Mouse (Mus musculus) fibroblast of lung, adult 2 months (primary cell): ENCODE results near the gene Astl.

Experiments used
- DNase-seq: peaks from one replicate; pipeline ENCODE4 v3.0.0-alpha.2; 2011; ENCODE audit warnings: low read depth

The Astl gene

DNA sequence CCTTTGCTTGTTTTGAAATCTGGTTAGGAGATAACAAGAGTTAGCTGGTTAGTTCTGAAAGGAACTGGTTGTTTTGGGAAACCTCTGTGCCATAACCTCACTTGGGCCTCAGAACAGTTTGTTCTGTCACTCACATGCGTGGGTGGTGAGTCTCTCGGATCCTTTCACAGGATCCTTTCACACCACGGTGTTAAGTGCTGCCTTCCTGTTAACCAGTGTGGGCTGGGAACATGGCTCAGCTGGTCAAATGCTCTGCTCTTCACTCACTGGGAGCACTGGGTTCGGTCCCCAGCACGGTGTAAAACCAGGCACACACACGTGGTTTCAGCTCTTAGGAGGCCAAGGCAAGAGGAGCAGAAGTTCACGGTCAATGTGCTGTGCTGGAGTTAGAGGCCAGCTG is 14.0 kb upstream of the Astl start:
- no peak for DNase-seq

DNA sequence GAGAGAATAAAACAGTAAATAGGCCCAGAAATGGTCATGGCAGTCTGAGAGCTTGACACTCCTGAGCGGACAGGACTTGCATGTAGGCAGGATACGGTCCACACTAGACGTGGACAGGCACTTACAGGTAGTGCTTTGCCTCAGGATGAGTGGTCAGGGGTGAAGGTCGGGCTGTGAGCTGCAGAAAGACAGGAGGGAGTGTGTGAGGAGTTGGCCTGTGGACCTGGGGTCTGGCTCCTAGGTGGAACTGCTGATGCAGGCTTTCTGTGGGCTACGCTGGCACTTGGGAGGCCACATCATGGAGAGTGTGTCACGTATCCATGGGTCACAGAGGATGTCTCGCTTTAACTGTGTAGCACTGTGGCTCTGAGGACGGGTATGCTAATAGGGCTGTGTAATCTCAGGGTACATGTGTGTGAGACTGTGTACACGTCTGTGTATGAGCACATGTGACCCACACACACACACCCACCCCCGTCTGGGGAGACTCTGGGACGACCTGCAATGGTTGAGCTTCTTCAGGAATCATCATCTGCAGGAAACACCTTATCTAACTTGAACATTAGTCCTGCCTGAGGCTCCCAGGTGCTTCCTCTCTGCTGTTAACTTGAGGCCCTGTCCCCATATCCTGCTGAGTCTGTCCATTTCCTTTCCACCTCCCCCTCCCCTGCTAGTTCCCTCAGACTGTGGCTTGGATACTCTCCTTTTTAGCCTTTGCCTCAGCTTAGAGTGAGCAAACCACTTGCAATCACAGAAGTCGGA is 10.2 kb upstream of the Astl start:
- DNase-seq = no peak

DNA sequence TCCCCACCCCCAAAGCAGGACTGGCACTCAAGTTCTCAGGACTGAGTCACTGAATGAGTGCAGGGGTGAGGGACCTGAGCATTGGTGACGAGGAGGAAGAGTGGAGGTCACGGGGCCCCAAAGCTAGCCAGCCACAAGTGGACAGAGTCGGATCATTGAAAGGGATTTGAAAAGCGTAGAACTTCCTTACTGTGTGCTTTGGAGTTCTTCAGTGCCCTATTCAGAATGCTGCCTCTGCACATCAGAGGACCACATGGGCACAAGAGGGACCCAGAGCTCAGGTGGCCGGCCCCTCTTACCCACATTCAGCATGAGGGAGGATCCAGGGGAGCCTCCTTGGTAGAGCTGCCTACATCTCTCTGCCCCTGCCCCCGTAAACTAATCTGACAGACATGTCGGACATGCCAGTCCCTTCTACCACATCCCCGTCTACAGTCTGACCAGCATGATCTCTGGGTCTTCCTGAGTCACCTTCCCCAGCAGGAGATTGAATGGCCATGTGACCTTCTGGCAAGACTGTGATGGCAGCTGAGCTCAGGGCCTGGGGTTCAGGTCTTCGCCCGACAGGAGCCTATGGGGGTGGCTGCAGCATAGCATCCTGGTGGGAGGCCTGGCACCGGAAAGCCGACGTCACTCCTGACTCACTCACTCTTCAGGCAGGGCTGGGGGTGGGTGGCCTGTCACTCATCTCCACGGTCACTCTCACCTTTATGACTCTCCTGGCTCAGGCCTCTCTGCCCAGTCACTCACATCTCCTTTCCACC is 5.5 kb upstream of the Astl start:
- no peak for DNase-seq

DNA sequence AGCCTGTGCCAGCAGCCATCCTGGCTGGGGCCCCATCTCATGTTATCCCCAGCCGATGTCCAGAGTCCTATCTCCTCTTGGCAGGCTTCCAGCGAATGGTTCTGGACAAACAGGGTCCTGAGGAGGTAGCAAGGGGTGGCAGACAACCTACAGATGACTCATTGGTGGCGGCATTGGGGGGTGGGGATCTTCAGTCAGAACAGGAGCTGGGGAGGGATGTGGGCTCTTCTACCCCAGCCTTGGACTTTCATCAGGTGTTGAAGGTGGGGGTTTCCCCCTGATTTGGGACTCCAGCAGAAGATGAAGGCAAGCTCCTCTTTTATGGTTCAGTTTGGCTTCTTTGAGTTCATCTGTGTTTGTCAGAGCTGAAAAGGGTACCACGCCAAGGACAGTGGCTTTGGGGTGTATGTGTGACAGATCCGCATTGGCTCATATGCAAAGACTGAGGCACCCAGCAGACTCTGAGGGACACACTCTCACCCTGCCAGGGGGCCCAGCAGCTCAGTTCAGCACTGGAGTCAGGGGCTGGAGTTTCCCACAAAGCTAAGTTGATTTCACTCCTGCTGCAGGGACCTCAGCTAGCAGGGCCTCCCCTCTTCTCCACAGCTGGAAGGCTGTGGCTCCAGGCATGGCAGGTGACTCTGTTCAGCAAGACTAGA is 4.4 kb upstream of the Astl start:
- no peak for DNase-seq

DNA sequence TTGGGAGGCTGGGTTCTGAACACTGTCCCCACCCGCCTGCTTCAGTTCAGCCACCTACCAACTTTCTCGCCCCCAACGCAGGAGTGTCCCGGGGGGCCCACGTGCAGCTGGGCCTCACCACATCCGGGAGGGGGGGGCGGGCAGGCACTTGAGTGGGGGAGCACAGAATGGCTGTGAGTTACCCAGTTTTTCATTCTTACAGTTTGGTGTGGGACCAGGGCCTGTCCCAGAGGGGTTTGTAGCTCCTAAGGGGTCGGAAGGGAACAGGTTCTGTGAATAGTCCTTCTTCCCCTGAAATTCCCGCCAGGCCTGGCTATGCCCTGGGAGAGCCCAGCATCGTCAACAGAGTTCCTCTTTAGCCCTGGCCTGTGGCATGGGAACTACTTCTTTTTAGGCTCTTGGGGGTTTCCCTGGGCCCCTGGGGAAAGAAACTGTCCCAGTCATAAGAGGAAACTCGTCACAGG is 3.3 kb upstream of the Astl start:
- DNase-seq = no peak

DNA sequence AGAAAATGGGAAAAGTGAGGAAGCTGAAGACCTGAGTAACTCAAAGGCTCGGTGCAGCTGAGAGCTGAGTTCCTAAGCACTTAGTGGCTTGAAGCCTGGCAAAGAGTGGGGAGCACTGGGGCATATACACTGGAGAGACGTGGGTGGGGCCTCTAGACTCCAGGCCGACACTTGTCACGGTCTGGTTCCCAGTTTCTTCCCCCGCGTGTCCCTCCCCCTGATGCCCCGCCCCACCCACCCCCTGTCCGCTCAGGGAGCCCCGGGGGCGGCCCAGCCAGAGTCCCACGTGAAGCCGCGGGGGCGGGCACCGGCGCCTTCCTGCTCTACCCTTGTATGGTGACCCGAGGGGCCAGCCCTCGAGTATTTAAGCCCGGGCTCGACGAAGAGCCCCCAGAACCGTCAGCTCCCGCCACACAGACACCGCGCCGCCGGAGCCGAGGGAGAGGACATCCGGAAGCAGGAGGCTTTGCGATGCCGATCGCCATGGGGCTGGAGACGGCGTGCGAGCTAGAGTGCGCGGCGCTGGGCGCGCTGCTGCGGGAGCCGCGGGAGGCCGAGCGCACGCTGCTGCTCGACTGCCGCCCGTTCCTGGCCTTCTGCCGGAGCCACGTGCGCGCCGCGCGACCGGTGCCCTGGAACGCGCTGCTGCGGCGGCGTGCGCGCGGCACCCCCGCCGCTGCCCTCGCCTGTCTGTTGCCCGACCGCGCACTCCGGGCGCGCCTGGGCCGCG is 2.5 kb upstream of the Astl start, which contains the start of gene Dusp2:
Gene Dusp2 (plus strand): TSS at position 393 of the 730 bp plus-strand sequence.
- no peak for DNase-seq

DNA sequence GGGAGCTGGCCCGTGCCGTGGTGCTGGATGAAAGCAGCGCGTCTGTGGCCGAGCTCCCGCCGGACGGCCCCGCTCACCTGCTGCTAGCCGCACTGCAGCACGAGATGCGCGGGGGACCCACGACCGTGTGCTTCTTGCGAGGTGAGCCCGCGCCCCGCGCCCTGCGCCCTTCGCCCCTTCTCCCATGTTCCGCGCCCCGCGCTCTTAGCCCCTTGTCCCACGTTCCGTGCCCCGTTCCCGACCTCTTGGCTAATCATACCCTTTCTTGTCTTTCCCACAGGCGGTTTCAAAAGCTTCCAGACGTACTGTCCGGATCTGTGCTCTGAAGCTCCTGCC is 2.0 kb upstream of the Astl start:
- no peak for DNase-seq

DNA sequence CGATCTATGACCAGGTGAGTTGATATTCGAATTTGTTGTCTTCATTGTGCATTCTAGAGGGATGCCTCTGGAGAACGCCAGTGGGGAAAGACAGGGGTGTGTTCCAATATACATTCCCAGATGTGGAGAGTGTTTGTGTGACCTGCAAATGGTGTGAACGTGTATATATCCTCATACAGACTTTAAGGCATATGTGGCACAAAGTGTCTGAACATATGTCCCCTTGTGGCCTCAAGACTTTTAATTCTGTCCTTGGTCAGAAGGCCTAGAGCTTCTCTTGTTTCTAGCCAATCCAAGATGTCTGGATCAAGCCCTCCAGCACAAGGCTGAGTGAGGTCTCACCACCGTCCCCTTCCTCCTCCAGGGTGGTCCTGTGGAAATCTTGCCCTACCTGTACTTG is 1.6 kb upstream of the Astl start:
- no peak for DNase-seq

DNA sequence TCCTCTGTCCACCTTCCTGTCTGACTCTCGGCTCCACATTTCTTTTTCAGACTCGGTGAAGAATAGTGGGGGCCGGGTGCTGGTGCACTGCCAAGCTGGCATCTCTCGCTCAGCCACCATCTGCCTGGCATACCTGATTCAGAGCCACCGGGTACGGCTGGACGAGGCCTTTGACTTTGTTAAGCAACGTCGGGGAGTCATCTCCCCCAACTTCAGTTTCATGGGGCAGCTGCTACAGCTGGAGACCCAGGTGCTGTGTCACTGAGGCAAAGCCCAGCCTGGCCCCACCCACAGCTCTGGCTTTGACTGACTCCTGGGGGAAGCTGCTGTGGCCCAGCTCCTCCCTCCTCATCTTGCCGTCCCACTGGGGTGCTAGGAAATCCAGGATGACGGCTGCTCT is 908 bp upstream of the Astl start:
- no peak for DNase-seq

DNA sequence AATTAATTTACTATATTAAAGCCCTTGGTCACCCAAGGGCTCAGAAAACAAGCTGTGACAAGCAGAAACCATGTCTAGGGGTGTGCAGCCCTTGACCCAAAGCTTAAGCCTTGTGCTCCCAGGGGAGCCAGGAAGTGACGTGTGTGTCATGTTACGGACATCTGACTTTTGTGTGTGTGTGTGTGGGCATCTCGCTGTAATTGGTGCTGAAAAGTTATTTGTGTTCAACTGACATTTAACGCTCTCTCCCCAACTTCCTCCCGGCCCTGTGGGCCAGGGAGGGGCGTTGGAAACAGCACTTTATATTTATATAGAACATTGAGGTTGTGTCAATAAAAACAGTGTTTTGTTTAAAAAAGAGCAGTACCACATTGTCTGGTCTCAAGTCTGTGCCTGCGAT is 427 bp upstream of the Astl start:
- no peak for DNase-seq

DNA sequence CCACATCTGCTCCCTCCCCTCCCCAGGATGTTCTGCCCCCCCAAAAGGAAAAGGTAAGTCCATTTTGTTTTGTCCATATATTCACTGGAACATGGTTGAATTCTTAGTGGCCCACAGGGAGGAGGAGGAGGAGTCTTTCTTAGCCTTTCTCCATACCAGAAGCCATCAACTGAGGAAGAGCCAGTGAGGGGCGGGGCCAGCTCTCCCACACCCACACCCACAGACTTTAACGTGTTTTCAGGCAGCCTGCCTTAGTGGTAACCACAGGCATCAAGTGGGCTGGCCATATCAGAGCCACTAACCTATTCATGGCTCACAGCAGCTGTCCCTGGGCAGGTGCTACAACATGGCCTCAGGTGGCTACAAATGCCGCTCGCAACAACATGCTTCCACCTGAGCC is 394 bp downstream of the Astl start:
- no peak for DNase-seq

DNA sequence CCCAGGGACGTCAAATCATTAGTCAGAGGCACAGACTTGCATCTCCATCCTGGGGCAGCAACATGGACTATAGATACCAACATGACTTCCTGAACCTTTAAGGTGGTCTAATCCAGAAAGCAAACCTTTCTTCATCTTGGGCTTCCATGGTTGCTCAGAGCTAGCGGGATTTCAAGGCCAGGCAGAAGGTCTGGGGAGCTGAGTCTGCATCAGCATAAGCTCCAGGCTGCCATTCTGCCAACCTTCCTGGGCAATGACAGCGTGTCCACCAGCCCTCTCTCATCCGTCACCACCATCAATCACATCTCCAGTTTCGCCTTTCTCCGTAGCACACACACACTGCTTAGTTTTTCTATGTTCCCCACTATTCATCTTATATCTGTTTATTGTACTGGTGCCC is 823 bp downstream of the Astl start:
- no peak for DNase-seq

DNA sequence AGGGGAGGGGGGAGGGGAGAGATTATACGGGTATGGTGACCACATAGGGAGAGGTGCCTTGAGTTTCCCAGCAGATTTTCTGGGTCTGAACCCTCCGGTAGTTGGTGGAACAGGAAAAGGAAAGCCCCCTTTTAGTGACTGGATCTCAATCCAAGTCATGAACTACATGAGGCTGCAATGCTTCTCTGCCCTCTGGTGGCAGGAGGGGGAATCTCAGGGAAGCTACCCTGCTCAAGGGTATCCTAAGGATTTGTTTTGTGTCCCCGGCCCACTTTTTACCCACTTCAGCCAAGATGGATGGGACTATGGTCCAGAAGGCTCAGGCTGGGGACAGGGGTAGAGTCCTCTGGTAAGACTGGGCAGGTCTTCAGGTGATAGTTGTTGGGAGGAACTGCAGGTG is 2.7 kb downstream of the Astl start:
- DNase-seq = no peak

DNA sequence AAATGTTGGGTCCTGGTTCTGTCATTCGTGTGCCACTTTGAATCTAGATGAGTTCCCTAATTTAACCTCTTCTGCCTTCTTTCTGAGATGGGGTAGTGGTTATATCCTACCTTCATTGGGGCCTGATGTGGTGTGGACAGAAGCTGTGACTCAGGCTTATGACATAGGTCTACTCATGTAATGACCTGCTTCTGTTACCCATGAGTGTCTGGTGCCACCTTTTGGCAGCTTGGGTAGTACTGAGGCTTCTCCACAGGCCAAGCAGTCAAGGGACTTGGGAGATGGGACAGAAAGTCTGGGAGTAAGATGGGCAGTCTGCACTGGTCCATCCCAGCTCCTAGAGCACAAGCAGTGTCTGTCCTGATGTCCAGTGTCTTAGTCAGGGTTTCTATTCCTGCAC is 7.9 kb downstream of the Astl start:
- DNase-seq = no peak

DNA sequence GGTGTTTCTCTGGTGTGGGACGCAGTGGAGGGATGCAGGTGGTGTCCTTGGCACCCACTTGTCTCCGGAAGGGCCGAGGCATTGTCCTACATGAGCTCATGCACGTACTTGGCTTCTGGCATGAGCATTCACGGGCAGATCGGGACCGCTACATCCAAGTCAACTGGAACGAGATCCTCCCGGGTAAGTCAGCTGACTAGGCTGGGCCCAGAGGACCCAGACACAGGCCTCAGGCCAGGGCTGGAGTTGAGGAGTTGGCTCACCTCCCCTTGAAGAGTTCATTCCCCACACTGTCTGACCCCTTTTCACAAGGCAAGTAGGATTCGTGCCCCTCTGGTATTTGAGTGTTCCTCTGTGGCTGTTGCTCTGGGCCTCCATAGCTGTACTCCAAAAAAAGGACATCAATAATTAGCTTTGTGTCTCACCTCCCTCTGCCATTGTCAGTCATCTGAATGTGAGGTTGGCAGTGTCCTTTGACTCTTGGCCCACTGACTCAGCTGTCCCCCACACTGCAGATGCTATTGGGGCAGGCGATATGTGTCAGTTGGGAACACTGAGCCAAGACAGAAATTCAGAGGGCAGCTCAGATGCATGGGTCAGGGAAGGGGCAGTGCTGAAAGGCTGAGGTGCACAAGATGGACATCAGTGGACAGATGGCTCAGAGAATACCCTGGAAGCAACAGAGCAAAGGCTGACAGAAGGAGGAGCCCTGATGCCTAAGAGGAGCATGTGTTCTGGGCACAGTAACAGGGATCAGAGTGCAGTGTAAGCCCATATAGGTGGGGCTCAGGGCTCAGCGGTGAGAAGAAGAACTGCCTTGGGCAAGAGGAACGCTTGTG is 8.9 kb downstream of the Astl start:
- DNase-seq = no peak

DNA sequence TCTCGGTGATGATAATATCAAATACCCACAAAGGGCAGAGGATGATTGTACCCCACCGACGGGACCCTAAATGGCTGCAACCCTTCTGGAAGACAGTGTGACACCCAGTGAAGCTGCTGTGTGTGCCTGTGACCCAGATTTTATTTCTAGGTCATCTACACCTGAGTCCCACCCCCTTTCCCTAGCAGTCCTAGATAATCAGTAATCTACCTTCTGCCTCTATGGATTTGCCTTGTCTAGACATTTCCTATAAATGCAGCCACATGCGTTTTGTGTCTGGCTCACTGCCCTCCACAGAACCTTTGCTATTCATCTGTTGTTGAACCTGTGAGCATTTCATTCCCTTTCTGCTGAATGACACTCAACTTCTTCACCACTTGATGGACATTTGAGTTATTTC is 15.4 kb downstream of the Astl start:
- no peak for DNase-seq

DNA sequence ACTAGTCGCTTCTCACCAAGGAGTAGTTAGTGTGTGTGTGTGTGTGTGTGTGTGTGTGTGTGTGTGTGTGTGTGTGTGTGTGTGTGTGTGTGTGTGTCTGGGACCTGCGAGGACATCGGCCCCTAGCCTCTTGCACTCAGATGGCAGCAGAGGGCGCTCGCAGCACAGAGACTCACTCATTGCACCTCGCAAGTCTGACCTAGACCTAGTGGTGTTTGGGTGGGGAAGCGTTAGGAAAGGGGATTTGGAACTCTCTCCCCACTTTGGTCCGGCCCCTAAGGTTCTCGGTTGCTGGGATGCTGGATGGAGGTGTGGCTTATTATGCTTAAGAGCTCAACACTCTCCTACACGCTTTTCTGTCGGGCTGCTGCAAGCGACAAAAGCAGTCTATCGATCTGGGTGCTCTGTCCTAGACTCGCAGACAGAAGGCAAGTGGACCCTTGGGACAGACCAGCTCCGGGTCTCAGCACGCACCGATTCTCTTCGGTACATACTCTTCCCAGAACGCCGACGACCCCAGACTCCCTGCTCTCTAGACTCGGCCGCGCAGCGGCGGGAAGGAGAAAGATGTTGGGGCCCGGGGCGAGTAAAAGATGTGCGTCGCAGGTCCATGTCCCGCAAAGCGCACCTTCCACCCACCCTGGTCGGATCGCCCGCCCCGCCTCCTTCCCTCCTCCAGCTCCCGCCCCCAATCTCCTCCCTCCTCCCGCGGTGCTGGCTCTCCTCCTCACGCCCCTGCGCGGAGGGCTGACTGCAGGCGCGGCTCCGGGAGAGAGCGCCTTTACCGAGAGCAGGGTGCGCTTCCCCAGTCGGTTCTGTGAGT is 24.2 kb downstream of the Astl start, which contains the start of gene Adra2b:
Gene Adra2b (plus strand): TSS at position 750 of the 823 bp plus-strand sequence.
- DNase-seq = peak; percentile 46

DNA sequence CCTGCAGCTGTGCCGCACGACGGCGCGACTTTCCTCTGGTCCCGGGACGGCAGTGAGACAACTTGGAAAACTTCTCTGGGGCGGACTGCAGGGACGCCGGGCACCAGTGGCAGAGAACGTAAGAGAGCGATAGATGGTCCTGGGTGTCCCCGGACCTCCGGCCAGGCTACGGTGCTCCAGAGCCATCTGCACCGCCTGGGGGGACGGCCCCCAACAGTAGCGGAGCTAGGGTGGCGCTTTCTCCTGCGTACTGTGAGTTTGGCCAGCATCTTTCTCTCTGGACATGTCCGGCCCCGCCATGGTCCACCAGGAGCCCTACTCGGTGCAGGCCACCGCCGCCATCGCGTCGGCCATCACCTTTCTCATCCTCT is 24.8 kb downstream of the Astl start:
- no peak for DNase-seq

DNA sequence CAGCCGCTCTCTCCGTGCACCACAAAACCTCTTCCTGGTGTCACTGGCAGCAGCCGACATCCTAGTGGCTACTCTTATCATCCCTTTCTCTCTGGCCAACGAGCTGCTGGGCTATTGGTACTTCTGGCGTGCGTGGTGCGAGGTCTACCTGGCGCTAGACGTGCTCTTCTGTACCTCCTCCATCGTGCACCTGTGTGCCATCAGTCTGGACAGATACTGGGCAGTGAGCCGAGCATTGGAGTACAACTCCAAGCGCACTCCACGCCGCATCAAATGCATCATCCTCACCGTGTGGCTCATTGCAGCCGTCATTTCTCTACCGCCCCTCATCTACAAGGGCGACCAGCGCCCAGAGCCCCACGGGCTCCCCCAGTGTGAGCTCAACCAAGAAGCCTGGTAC is 25.3 kb downstream of the Astl start:
- no peak for DNase-seq

DNA sequence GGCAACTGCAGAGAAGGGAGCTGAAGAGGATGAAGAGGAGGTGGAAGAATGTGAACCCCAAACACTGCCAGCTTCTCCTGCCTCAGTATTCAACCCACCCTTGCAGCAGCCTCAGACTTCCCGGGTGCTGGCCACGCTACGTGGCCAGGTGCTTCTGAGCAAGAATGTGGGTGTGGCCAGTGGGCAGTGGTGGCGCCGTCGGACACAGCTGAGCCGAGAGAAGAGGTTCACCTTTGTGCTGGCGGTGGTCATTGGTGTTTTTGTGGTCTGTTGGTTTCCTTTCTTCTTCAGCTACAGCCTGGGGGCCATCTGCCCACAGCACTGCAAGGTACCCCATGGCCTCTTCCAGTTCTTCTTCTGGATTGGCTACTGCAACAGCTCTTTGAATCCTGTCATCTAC is 26.0 kb downstream of the Astl start:
- DNase-seq = no peak
